Mouse (Mus musculus): ENCODE data around the gene Gbp8. TPM values are rescaled to one million over a fixed set of nuclear protein-coding genes. Genes with fewer than 3 reads are reported as not detected.
"Not testable (repeated sequence)": the region's sequence is repeated elsewhere in the genome, so short reads cannot be mapped to it uniquely, and the experiment has no call there.

The Gbp8 gene
- polyA plus RNA-seq, 1 experiment from 2014 or later: 1.9 TPM

- WGBS: 94% methylated on average over 5 of the region's 5 CpGs
- Histone ChIP-seq H3K4me3 (replicated peaks) (no peak overlapping the region), H3K27ac (no peak overlapping the region), H3K4me1 (replicated peaks) (no peaks in the 10 kb centered on the region), H3K36me3 (no peaks in the 10 kb centered on the region), H3K27me3 (replicated peaks) (no peaks in the 10 kb centered on the region), H3K4me2 (replicated peaks) (no peak overlapping the region), H3K9ac (no peak overlapping the region), H3K9me3 (no peaks in the 10 kb centered on the region)
- ATAC-seq: no peak
These were observed 25.7 kb downstream of the Gbp8 start for GRCm38 (mm10) chr5:105113656-105114055.

DNA sequence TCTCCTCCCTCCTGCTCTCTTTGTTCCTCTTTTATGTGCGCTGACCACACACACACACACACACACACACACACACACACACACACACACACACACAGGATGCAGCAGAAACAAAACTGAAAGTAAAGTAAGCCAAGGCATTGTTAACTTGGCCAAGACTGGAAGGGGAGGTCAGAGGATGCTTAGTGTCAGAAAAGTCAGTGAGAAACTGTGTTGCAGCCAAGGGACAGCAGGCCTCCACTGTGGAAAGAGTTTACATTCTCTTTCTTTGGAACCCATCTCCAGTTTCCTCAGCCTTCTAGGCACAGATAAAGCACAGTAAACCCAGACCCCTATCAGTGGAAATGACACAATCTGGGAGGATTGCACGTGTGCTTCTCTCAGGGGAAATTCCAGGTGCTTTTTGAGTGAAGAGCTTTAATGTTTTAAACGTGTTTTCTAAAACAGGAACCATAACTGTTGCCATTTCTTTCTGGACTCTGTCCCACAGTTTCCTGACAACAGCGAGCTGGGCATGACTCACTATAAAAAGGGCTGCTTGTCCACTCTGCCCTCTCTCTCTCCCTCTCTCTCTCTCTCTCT lies 29.0 kb downstream of the Gbp8 start:
- H3K9ac ChIP-seq; H3K27me3 ChIP-seq (replicated peaks); H3K4me3 ChIP-seq (replicated peaks); H3K36me3 ChIP-seq; H3K9me3 ChIP-seq; H3K4me1 ChIP-seq (replicated peaks): not testable (repeated sequence)
- 0 out of 2 replicates have a peak overlapping the region, but pooled peaks have one; percentile 3 for H3K4me2 ChIP-seq (replicated peaks)
- H3K27ac ChIP-seq: 0 out of 2 replicates have a peak overlapping the region, but pooled peaks have one; percentile 17
- 17% methylated on average over 4 of the region's 4 CpGs for WGBS
- ATAC-seq: 0 out of 2 replicates have a peak, but pooled peaks have one; percentile 36

- not testable (repeated sequence) for H3K9ac ChIP-seq; H3K27ac ChIP-seq; H3K36me3 ChIP-seq; ATAC-seq; H3K4me2 ChIP-seq (replicated peaks); H3K27me3 ChIP-seq (replicated peaks); H3K9me3 ChIP-seq; H3K4me3 ChIP-seq (replicated peaks); H3K4me1 ChIP-seq (replicated peaks)
- WGBS: 38% methylated on average over 1 of the region's 1 CpGs
These were observed 29.6 kb downstream of the Gbp8 start for GRCm38 (mm10) chr5:105109775-105110174.

DNA sequence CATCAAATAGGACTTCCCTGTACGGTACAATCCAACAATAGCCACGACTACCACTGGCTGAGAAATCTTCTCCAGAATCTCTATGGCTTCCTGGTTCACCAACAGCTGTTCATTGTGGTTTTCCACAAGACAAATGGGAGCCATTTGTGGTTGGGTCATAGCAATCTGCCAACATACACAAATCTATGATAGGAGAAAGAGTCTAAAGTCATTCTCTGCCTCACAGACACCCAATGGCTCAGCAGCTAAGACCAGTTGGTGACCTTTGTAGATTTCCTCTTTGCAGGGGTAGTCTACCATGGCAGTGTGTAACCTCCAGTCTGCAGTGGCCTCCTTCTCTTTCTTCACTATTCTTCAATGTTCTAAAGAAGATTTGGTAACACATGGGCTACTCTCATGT lies 33.7 kb downstream of the Gbp8 start:
- not testable (repeated sequence) for H3K4me1 ChIP-seq (replicated peaks); H3K36me3 ChIP-seq; H3K9ac ChIP-seq; H3K27me3 ChIP-seq (replicated peaks); ATAC-seq; H3K4me3 ChIP-seq (replicated peaks); H3K9me3 ChIP-seq; H3K27ac ChIP-seq; H3K4me2 ChIP-seq (replicated peaks)
- WGBS: 70% methylated on average over 2 of the region's 2 CpGs

- no peaks in the 10 kb centered on the region for H3K9me3 ChIP-seq
- H3K9ac ChIP-seq: no peak overlapping the region
- no peak overlapping the region for H3K4me2 ChIP-seq (replicated peaks)
- H3K27me3 ChIP-seq (replicated peaks): no peaks in the 10 kb centered on the region
- no peaks in the 10 kb centered on the region for H3K4me1 ChIP-seq (replicated peaks)
- no peaks in the 10 kb centered on the region for H3K36me3 ChIP-seq
- ATAC-seq: no peak
- no peak overlapping the region for H3K4me3 ChIP-seq (replicated peaks)
- H3K27ac ChIP-seq: no peak overlapping the region
These were observed 57.4 kb downstream of the Gbp8 start for GRCm38 (mm10) chr5:105081900-105082299.

DNA sequence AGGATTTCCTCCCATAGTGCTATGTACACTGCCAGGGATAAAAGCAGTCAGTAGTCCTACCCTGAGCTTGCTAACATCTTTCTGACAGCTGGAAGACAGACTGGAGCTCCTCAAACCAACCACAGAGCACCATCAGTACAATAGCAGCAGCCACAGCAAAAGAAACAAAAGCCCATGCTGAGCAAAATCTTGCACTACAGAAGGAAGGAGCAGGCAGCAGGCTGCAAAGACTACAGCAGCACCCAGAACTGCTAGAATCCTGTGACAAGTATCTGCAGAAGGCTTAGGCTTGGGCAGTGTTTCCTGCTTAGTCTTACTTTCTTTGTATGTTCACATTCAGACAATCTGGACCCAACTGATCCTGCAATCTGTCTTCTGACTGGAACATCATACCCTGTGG lies 71.0 kb downstream of the Gbp8 start:
- not testable (repeated sequence) for H3K4me1 ChIP-seq (replicated peaks); H3K27me3 ChIP-seq (replicated peaks); H3K9me3 ChIP-seq; H3K4me3 ChIP-seq (replicated peaks); H3K4me2 ChIP-seq (replicated peaks); H3K9ac ChIP-seq; H3K36me3 ChIP-seq; ATAC-seq; H3K27ac ChIP-seq

DNA sequence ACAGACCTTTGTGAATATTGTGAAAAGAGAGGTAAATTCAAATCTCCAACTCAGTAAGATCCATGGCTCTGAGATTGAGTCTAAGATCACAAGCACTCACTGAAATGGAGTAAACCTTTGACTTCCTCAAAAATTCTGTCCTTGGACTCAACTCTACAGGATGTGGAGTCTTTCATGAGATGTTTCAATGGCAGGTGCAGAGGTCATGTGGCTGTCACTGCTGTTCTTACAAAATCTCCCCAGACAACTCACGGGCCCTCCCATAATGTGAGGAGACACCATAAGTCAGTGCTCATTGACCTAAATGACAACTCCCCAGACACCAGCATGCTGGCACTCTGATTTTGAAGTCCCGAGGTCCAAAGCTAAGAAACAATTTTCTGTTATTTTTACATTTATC lies 74.9 kb downstream of the Gbp8 start:
- ATAC-seq; H3K4me1 ChIP-seq (replicated peaks); H3K9ac ChIP-seq; H3K36me3 ChIP-seq; H3K9me3 ChIP-seq; H3K27ac ChIP-seq; H3K4me2 ChIP-seq (replicated peaks); H3K4me3 ChIP-seq (replicated peaks); H3K27me3 ChIP-seq (replicated peaks): not testable (repeated sequence)
- WGBS: 71% methylated on average over 2 of the region's 2 CpGs

GRCm38 (mm10) chr5:105063321-105063720 lies 76.0 kb downstream of the Gbp8 start:
- Histone ChIP-seq H3K27me3 (replicated peaks) (no peaks in the 10 kb centered on the region), H3K9me3 (no peaks in the 10 kb centered on the region), H3K4me1 (replicated peaks) (no peaks in the 10 kb centered on the region), H3K4me2 (replicated peaks) (no peak overlapping the region), H3K9ac (no peak overlapping the region), H3K27ac (no peak overlapping the region), H3K4me3 (replicated peaks) (no peak overlapping the region), H3K36me3 (no peaks in the 10 kb centered on the region)
- ATAC-seq: no peak
- 63% methylated on average over 1 of the region's 1 CpGs for WGBS

- H3K9me3 ChIP-seq; H3K4me3 ChIP-seq (replicated peaks); H3K4me2 ChIP-seq (replicated peaks); H3K4me1 ChIP-seq (replicated peaks); H3K36me3 ChIP-seq; H3K27me3 ChIP-seq (replicated peaks); H3K27ac ChIP-seq; H3K9ac ChIP-seq; ATAC-seq: not testable (repeated sequence)
- 64% methylated on average over 2 of the region's 2 CpGs for WGBS
These were observed 76.9 kb downstream of the Gbp8 start for GRCm38 (mm10) chr5:105062403-105062802.

DNA sequence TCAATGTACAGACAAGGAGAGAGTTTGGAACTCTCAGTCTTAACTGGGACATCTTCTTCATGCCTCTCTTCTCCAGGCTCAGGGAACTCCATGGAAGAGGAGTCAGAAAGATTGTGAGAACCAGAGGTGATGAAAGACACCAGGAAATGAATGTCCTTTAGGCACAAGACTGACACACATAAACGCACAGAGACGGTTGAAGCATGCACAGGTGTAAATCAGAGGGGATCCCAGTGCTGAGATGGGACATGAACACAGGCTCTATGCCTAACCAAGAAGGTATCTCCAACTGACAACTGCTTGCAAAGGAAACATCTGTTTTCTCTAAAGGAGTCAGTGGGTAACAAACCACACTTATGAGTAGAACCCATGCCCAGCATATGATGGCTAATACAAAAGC lies 79.1 kb downstream of the Gbp8 start:
- Histone ChIP-seq H3K36me3 (no peaks in the 10 kb centered on the region), H3K27ac (no peak overlapping the region), H3K4me1 (replicated peaks) (no peaks in the 10 kb centered on the region), H3K9ac (no peak overlapping the region), H3K27me3 (replicated peaks) (no peaks in the 10 kb centered on the region), H3K4me2 (replicated peaks) (no peak overlapping the region), H3K9me3 (no peaks in the 10 kb centered on the region), H3K4me3 (replicated peaks) (no peak overlapping the region)
- no peak for ATAC-seq
- 89% methylated on average over 2 of the region's 2 CpGs for WGBS

DNA sequence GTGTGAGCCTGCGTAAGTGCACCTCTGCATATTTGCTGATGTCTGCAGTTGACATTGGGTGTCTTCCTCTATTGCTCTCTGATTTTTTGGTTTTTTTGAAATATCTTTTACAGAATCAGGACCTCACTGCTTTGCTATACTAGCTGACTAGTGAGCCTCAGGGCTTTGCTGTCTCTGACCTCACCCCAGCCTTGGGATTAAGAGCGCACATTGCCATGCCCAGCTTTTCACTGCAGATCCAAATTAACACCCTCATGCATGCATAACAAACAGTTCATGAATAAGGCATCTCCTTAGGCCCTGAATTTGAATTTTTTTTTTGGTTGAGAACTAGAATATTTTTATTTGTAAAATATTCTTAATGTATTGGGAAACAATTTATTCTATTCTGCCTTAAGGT lies 84.1 kb downstream of the Gbp8 start:
- no peak for ATAC-seq
- H3K27ac ChIP-seq: no peak overlapping the region
- H3K4me1 ChIP-seq (replicated peaks): no peaks in the 10 kb centered on the region
- no peaks in the 10 kb centered on the region for H3K27me3 ChIP-seq (replicated peaks)
- no peaks in the 10 kb centered on the region for H3K9me3 ChIP-seq
- H3K9ac ChIP-seq: no peak overlapping the region
- no peak overlapping the region for H3K4me3 ChIP-seq (replicated peaks)
- no peak overlapping the region for H3K4me2 ChIP-seq (replicated peaks)
- 92% methylated on average over 2 of the region's 2 CpGs for WGBS
- no peaks in the 10 kb centered on the region for H3K36me3 ChIP-seq

DNA sequence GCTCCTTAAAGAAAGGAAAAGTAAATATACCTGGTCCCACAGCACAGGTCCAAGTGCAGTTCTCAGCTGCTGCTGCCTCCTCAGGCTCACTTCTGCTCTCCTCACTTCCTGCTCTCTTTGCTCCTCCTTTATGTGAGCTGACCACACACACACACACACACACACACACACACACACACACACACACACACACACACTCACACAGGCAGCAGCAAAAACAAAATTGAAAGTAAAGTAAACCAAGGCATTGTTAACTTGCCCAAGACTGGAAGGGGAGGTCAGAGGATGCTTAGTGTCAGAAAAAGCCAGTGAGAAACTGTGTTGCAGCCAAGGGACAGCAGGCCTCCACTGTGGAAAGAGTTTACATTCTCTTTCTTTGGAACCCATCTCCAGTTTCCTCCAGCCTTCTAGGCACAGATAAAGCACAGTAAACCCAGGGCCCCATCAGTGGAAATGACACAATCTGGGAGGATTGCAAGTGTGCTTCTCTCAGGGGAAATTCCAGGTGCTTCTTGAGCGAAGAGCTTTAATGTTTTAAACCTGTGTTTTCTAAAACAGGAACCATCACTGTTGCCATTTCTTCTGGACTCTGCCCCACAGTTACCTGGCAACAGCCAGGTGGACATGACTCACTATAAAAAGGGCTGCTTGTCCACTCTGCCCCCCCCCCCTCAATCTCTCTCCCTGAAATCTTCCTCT lies 85.7 kb downstream of the Gbp8 start:
- H3K4me2 ChIP-seq (replicated peaks); ATAC-seq; H3K9ac ChIP-seq; H3K4me3 ChIP-seq (replicated peaks); H3K27ac ChIP-seq; H3K36me3 ChIP-seq; H3K4me1 ChIP-seq (replicated peaks); H3K9me3 ChIP-seq; H3K27me3 ChIP-seq (replicated peaks): not testable (repeated sequence)
- 67% methylated on average over 1 of the region's 1 CpGs for WGBS

DNA sequence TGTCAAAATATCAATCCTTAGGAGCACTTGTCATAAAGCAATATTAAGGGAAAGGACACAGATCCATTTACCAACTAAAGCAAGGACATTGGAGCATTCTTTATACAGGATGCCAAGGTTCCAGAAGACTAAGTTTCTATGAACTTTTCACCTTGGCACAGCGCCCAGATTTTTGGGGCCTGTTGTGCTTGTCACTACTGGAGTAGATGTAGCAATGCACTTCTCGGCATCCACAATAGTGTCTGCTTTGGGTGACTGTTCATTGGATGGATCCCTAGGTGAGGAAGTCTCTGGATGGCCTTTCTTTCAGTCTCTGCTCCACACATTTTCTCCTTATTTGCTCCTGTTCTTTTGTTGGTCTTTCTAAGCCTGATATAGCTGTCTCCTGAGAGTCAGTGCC lies 107.0 kb downstream of the Gbp8 start:
- Histone ChIP-seq H3K4me3 (replicated peaks) (no peak overlapping the region), H3K4me2 (replicated peaks) (no peak overlapping the region), H3K9me3 (no peaks in the 10 kb centered on the region), H3K4me1 (replicated peaks) (no peaks in the 10 kb centered on the region), H3K9ac (no peak overlapping the region), H3K27me3 (replicated peaks) (no peaks in the 10 kb centered on the region), H3K27ac (no peak overlapping the region), H3K36me3 (no peaks in the 10 kb centered on the region)
- 66% methylated on average over 2 of the region's 2 CpGs for WGBS
- ATAC-seq: no peak

All from intestine, embryonic 15.5 days (tissue).